Mouse (Mus musculus): ENCODE results near the gene Smtnl2. TPM values are rescaled to one million over a fixed set of nuclear protein-coding genes. Genes with fewer than 3 reads are reported as not detected.

Smtnl2 gene
- polyA plus RNA-seq, 1 experiment from 2014 or later: 26.2 TPM

Small RNAs within 50 kb of the gene (microRNA-seq; reads per million reads assigned to microRNA genes)
- gene Mir6338: not detected

Other genes with a start within 250 kb of the Smtnl2 start
- gene Gm43951, start 204.9 kb downstream of the Smtnl2 start, polyA plus RNA-seq (2014; fragmentation: Nextera tagmentation; extraction: Ambion mirVana): 0.08 and 0.09 TPM in 2 replicates
- 11.0 and 13.9 TPM in 2 replicates for gene 4933427D14Rik, start 204.3 kb downstream of the Smtnl2 start, polyA plus RNA-seq (2014; fragmentation: Nextera tagmentation; extraction: Ambion mirVana)
- 256 and 268 TPM in 2 replicates for gene Txndc17, start 204.2 kb downstream of the Smtnl2 start, polyA plus RNA-seq (2014; fragmentation: Nextera tagmentation; extraction: Ambion mirVana)
- 37.3 and 38.0 TPM in 2 replicates for gene Med31, start 196.1 kb downstream of the Smtnl2 start, polyA plus RNA-seq (2014; fragmentation: Nextera tagmentation; extraction: Ambion mirVana)
- gene Slc13a5, start 144.5 kb downstream of the Smtnl2 start, polyA plus RNA-seq (2014; fragmentation: Nextera tagmentation; extraction: Ambion mirVana): 0.24 and 0.47 TPM in 2 replicates
- gene Xaf1, start 110.1 kb downstream of the Smtnl2 start, polyA plus RNA-seq (2014; fragmentation: Nextera tagmentation; extraction: Ambion mirVana): 3.0 and 3.4 TPM in 2 replicates
- gene Fbxo39, start 97.3 kb downstream of the Smtnl2 start, polyA plus RNA-seq (2014; fragmentation: Nextera tagmentation; extraction: Ambion mirVana): not detected in 2 replicates
- gene Tekt1, start 49.3 kb downstream of the Smtnl2 start, polyA plus RNA-seq (2014; fragmentation: Nextera tagmentation; extraction: Ambion mirVana): 0.58 and 0.81 TPM in 2 replicates
- 6.7 and 7.0 TPM in 2 replicates for gene Ggt6, start 23.8 kb upstream of the Smtnl2 start, polyA plus RNA-seq (2014; fragmentation: Nextera tagmentation; extraction: Ambion mirVana)
- 173 and 184 TPM in 2 replicates for gene Mybbp1a, start 29.6 kb upstream of the Smtnl2 start, polyA plus RNA-seq (2014; fragmentation: Nextera tagmentation; extraction: Ambion mirVana)
- 2.2 and 4.3 TPM in 2 replicates for gene Spns2, start 78.2 kb upstream of the Smtnl2 start, polyA plus RNA-seq (2014; fragmentation: Nextera tagmentation; extraction: Ambion mirVana)
- 0.15 and 0.30 TPM in 2 replicates for gene Spns3, start 138.8 kb upstream of the Smtnl2 start, polyA plus RNA-seq (2014; fragmentation: Nextera tagmentation; extraction: Ambion mirVana)
- gene Ube2g1, start 195.6 kb upstream of the Smtnl2 start, polyA plus RNA-seq (2014; fragmentation: Nextera tagmentation; extraction: Ambion mirVana): 62.9 and 66.9 TPM in 2 replicates